Mouse (Mus musculus) embryonic facial prominence, embryonic 10.5 days (tissue): Measurements from ENCODE around the gene Lrrc75a. TPM values are rescaled to one million over a fixed set of nuclear protein-coding genes. Genes with fewer than 3 reads are reported as not detected.

Experiments used
- DNase-seq: peaks from one replicate; pipeline ENCODE4 v3.0.0-alpha.2; 2017; ENCODE audit warnings: low spot score
- H3K27ac ChIP-seq: fragments of 300-500 bp; sonication (generic); replicated peaks from 2 replicates; pipeline ENCODE4 v1.5.1; 2016; ENCODE audit warnings: mild to moderate bottlenecking
- H3K27me3 ChIP-seq: fragments of 300-500 bp; sonication (generic); replicated peaks from 2 replicates; pipeline ENCODE4 v1.6.1; 2016; ENCODE audit warnings: low read depth, mild to moderate bottlenecking; ENCODE audit not compliant: poor library complexity, severe bottlenecking
- H3K36me3 ChIP-seq: fragments of 300-500 bp; sonication (generic); replicated peaks from 2 replicates; pipeline ENCODE4 v1.6.1; 2016; ENCODE audit warnings: mild to moderate bottlenecking, moderate library complexity
- H3K4me1 ChIP-seq: fragments of 300-500 bp; sonication (generic); 2 replicates; pipeline ENCODE4 v1.6.1; 2016
- H3K4me3 ChIP-seq: fragments of 300-500 bp; sonication (generic); 2 replicates; pipeline ENCODE4 v1.5.1; 2016; ENCODE audit warnings: mild to moderate bottlenecking, moderate library complexity
- H3K9me3 ChIP-seq: fragments of 300-500 bp; sonication (generic); 2 replicates; pipeline ENCODE4 v1.6.1; 2016; ENCODE audit warnings: mild to moderate bottlenecking
- WGBS: fragments of 180-500 bp; shearing (Covaris S2); methylation state at CpG from one replicate; pipeline ENCODE4 v1.1.7; 2016; 5-methylcytosine and 5-hydroxymethylcytosine counted together
- polyA plus RNA-seq: library from polyadenylated mRNA; unstranded; fragments of >200 nt; fragmentation: Nextera tagmentation; extraction: Ambion mirVana; gene quantifications from 2 replicates; pipeline ENCODE4 v1.2.1, GENCODE M21; 2016

The Lrrc75a gene
- polyA plus RNA-seq, 1 experiment from 2014 or later: 12.9 TPM

GRCm38 (mm10) chr11:62629352-62630224 is 18.7 kb downstream of the Lrrc75a start:
- H3K4me3 ChIP-seq: peak overlapping the region; percentile 49

GRCm38 (mm10) chr11:62624341-62625291 is 23.7 kb downstream of the Lrrc75a start:
- no peaks in the 10 kb centered on the region for H3K27me3 ChIP-seq
- peaks cover 57% of the 10 kb centered on the region for H3K4me1 ChIP-seq
- peak overlapping the region; percentile 26; the same call in 1 of the 2 replicates for H3K4me3 ChIP-seq
- peaks cover 20% of the 10 kb centered on the region for H3K36me3 ChIP-seq
- peak; percentile 74 for DNase-seq
- H3K27ac ChIP-seq: peak overlapping the region; percentile 79
- 48% methylated on average over 10 of the region's 10 CpGs for WGBS
- H3K9me3 ChIP-seq: no peaks in the 10 kb centered on the region

More at GRCm38 (mm10) chr11:62629352-62630224, 18.7 kb downstream of the Lrrc75a start:
- Histone ChIP-seq H3K27me3 (no peaks in the 10 kb centered on the region), H3K36me3 (peaks cover 15% of the 10 kb centered on the region), H3K9me3 (no peaks in the 10 kb centered on the region), H3K4me1 (peaks cover 62% of the 10 kb centered on the region), H3K27ac (peak overlapping the region; percentile 87)
- DNase-seq: peak; percentile 75
- 1% methylated on average over 9 of the region's 9 CpGs for WGBS

- Histone ChIP-seq H3K4me3 (no peak overlapping the region), H3K4me1 (peaks cover 39% of the 10 kb centered on the region), H3K27me3 (no peaks in the 10 kb centered on the region), H3K9me3 (no peaks in the 10 kb centered on the region), H3K36me3 (peaks cover 36% of the 10 kb centered on the region), H3K27ac (peak overlapping the region; percentile 79)
- no peak for DNase-seq
- 23% methylated on average over 4 of the region's 4 CpGs for WGBS
Measured at GRCm38 (mm10) chr11:62622850-62623249, 25.5 kb downstream of the Lrrc75a start.

GRCm38 (mm10) chr11:62621586-62622283 is 26.6 kb downstream of the Lrrc75a start:
- 83% methylated on average over 4 of the region's 4 CpGs for WGBS
- Histone ChIP-seq H3K36me3 (peaks cover 42% of the 10 kb centered on the region), H3K27ac (no peak overlapping the region), H3K4me1 (peaks cover 36% of the 10 kb centered on the region), H3K27me3 (no peaks in the 10 kb centered on the region), H3K4me3 (no peak overlapping the region), H3K9me3 (no peaks in the 10 kb centered on the region)
- DNase-seq: no peak

GRCm38 (mm10) chr11:62621079-62621478 is 27.2 kb downstream of the Lrrc75a start:
- no peak for DNase-seq
- Histone ChIP-seq H3K36me3 (peaks cover 42% of the 10 kb centered on the region), H3K27me3 (no peaks in the 10 kb centered on the region), H3K9me3 (no peaks in the 10 kb centered on the region), H3K27ac (no peak overlapping the region), H3K4me1 (peaks cover 35% of the 10 kb centered on the region), H3K4me3 (no peak overlapping the region)
- WGBS: 94% methylated on average over 8 of the region's 8 CpGs

- Histone ChIP-seq H3K27me3 (0 out of 2 replicates have a peak, but pooled peaks cover 6% of the 10 kb centered on the region), H3K4me1 (peaks cover 23% of the 10 kb centered on the region), H3K4me3 (no peak overlapping the region), H3K36me3 (peaks cover 65% of the 10 kb centered on the region), H3K27ac (no peak overlapping the region), H3K9me3 (no peaks in the 10 kb centered on the region)
- no peak for DNase-seq
- 87% methylated on average over 4 of the region's 4 CpGs for WGBS
Measured at GRCm38 (mm10) chr11:62615456-62615855, 32.9 kb downstream of the Lrrc75a start.

- peak overlapping the region; percentile 85 for H3K27ac ChIP-seq
- H3K9me3 ChIP-seq: no peaks in the 10 kb centered on the region
- peaks cover 65% of the 10 kb centered on the region for H3K36me3 ChIP-seq
- 86% methylated on average over 8 of the region's 8 CpGs for WGBS
- 0 out of 2 replicates have a peak, but pooled peaks cover 6% of the 10 kb centered on the region for H3K27me3 ChIP-seq
- peaks cover 23% of the 10 kb centered on the region for H3K4me1 ChIP-seq
- DNase-seq: no peak
- no peak overlapping the region for H3K4me3 ChIP-seq
Measured at GRCm38 (mm10) chr11:62614876-62615410, 33.4 kb downstream of the Lrrc75a start.

- Histone ChIP-seq H3K27ac (peak overlapping the region; percentile 85), H3K4me1 (peaks cover 23% of the 10 kb centered on the region), H3K4me3 (peak overlapping the region; percentile 43), H3K27me3 (0 out of 2 replicates have a peak, but pooled peaks cover 6% of the 10 kb centered on the region), H3K36me3 (peaks cover 65% of the 10 kb centered on the region), H3K9me3 (no peaks in the 10 kb centered on the region)
- DNase-seq: peak; percentile 97
- 13% methylated on average over 19 of the region's 19 CpGs for WGBS
Measured at GRCm38 (mm10) chr11:62613657-62614365, 34.5 kb downstream of the Lrrc75a start.

- Histone ChIP-seq H3K36me3 (peaks cover 66% of the 10 kb centered on the region), H3K27ac (0 out of 2 replicates have a peak overlapping the region, but pooled peaks have one; percentile 41), H3K4me3 (no peak overlapping the region; the same call in 1 of the 2 replicates), H3K9me3 (no peaks in the 10 kb centered on the region), H3K27me3 (0 out of 2 replicates have a peak, but pooled peaks cover 6% of the 10 kb centered on the region), H3K4me1 (peaks cover 23% of the 10 kb centered on the region)
- 64% methylated on average over 10 of the region's 10 CpGs for WGBS
- no peak for DNase-seq
Measured at GRCm38 (mm10) chr11:62612604-62613003, 35.7 kb downstream of the Lrrc75a start.

GRCm38 (mm10) chr11:62610304-62610703 is 38.0 kb downstream of the Lrrc75a start:
- no peaks in the 10 kb centered on the region for H3K9me3 ChIP-seq
- H3K27me3 ChIP-seq: 0 out of 2 replicates have a peak, but pooled peaks cover 6% of the 10 kb centered on the region
- DNase-seq: no peak
- H3K4me1 ChIP-seq: peaks cover 35% of the 10 kb centered on the region
- no peak overlapping the region for H3K4me3 ChIP-seq
- H3K27ac ChIP-seq: no peak overlapping the region
- peaks cover 67% of the 10 kb centered on the region for H3K36me3 ChIP-seq
- WGBS: 92% methylated on average over 6 of the region's 6 CpGs
